Mouse (Mus musculus): ENCODE data around the gene Irx4.

Gene Irx4

GRCm38 (mm10) chr13:73260354-73261035 lies at the start of gene Irx4:
Gene Irx4, plus strand, starts transcription at chr13:73260479.
- no peak for DNase-seq

GRCm38 (mm10) chr13:73214301-73214700 lies 46.0 kb upstream of the Irx4 start:
- no peak for DNase-seq

GRCm38 (mm10) chr13:73236461-73236860 lies 23.8 kb upstream of the Irx4 start:
- no peak for DNase-seq

GRCm38 (mm10) chr13:73239191-73239746 lies 21.0 kb upstream of the Irx4 start:
- DNase-seq, result no peak

GRCm38 (mm10) chr13:73242556-73242955 lies 17.7 kb upstream of the Irx4 start:
- no peak for DNase-seq

- DNase-seq, result no peak
Measured at GRCm38 (mm10) chr13:73246961-73247360, 13.3 kb upstream of the Irx4 start.

- DNase-seq, result no peak
Measured at GRCm38 (mm10) chr13:73251222-73251621, 9.1 kb upstream of the Irx4 start.

- DNase-seq, result no peak
Measured at GRCm38 (mm10) chr13:73252022-73252421, 8.3 kb upstream of the Irx4 start.

- DNase-seq, result no peak
Measured at GRCm38 (mm10) chr13:73258415-73258814, 1.9 kb upstream of the Irx4 start.

- no peak for DNase-seq
Measured at GRCm38 (mm10) chr13:73259577-73260353, 514 bp upstream of the Irx4 start.

GRCm38 (mm10) chr13:73261036-73261730 lies 904 bp downstream of the Irx4 start:
- DNase-seq, result no peak

- DNase-seq, result no peak
Measured at GRCm38 (mm10) chr13:73261881-73262280, 1.6 kb downstream of the Irx4 start.

- no peak for DNase-seq
Measured at GRCm38 (mm10) chr13:73262336-73263127, 2.3 kb downstream of the Irx4 start.

- DNase-seq, result no peak
Measured at GRCm38 (mm10) chr13:73263128-73263971, 3.1 kb downstream of the Irx4 start.

- no peak for DNase-seq
Measured at GRCm38 (mm10) chr13:73264166-73264735, 4.0 kb downstream of the Irx4 start.

GRCm38 (mm10) chr13:73264831-73265230 lies 4.6 kb downstream of the Irx4 start:
- DNase-seq, result no peak

GRCm38 (mm10) chr13:73265442-73265841 lies 5.2 kb downstream of the Irx4 start:
- no peak for DNase-seq

GRCm38 (mm10) chr13:73267551-73267950 lies 7.3 kb downstream of the Irx4 start:
- no peak for DNase-seq

GRCm38 (mm10) chr13:73268702-73269101 lies 8.4 kb downstream of the Irx4 start:
- DNase-seq, result no peak

- no peak for DNase-seq
Measured at GRCm38 (mm10) chr13:73269251-73269650, 9.0 kb downstream of the Irx4 start.

- no peak for DNase-seq
Measured at GRCm38 (mm10) chr13:73269891-73270290, 9.6 kb downstream of the Irx4 start.
